Comparison of ENCODE assay signal across 18 mouse cellular contexts in the genomic region with DNA sequence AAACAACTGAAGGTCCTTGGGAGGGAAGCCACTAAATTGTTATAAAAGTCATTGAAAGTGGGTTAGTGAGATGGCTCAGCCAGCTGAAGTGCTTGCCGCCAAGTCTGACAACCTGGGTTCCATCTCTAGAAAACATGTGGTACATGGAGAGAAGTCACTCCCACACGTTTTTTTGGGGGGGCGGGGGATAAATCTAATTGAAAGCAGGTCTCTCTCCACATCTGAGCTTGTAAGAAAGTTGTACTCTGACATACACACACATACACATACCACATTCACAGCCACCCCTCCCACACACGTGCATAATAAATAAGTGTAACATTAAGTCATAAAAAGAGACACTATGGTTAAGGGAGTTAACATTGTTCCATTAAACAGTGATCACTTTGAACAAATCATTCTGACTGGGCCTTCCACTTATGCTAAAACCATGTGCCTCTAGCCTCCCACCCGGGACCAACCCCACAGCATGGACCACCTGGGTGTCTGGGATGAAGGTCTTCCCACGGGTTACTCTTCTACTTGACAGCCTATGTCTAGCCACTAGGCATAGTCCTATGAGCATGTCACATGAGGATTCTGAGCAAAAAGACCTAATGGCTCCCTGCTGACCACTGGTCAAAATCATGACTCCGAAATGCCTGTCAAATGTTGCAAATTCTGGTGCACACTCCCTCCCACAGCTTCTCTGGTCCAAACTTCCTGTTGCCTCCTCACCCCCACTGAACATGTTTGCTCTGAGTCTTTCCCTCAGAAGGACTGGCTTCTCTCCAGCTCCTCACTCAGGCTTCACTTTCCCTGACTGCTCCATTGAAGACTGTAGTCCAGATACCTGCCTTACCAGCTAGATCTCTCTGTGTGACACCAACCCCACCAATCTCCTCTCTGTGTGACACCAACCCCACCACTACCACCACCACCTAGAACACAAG.
DNase-seq lines count a peak whose midpoint lies in the region; ATAC-seq lines count a peak whose summit lies in the region.
"Had no signal": no experiment of that assay in that cellular context is flagged by ENCODE, and none has a peak within 500 bp of the region (broad histone marks: within the 10 kb centered on the region; RNA-seq: fewer than 3 reads in every experiment).

No protein-coding gene starts in this region.

- peaks cover 18% of the 10 kb centered on the region for H3K4me1 ChIP-seq in embryonic facial prominence, embryonic 13.5 days
- H3K4me1 ChIP-seq: liver, embryonic 12.5 days; midbrain, embryonic 10.5 days; neural tube, embryonic 12.5 days had no signal

- no peaks in the 10 kb centered on the region for H3K9me3 ChIP-seq in embryonic facial prominence, embryonic 13.5 days
- H3K9me3 ChIP-seq: hindbrain, embryonic 12.5 days; liver, embryonic 12.5 days; midbrain, embryonic 10.5 days; neural tube, embryonic 12.5 days had no signal

- no peak overlapping the region for H3K9ac ChIP-seq in embryonic facial prominence, embryonic 13.5 days
- H3K9ac ChIP-seq: hindbrain, embryonic 12.5 days; liver, embryonic 12.5 days; neural tube, embryonic 12.5 days had no signal

- H3K27me3 ChIP-seq in embryonic facial prominence, embryonic 13.5 days = no peaks in the 10 kb centered on the region
- H3K27me3 ChIP-seq: hindbrain, embryonic 12.5 days; liver, embryonic 12.5 days; neural tube, embryonic 12.5 days; Patski had no signal

- no peak overlapping the region for H3K4me3 ChIP-seq in embryonic facial prominence, embryonic 13.5 days
- H3K4me3 ChIP-seq: hindbrain, embryonic 12.5 days; liver, embryonic 12.5 days; midbrain, embryonic 10.5 days; neural tube, embryonic 12.5 days had no signal

- no peaks in the 10 kb centered on the region for H3K36me3 ChIP-seq in embryonic facial prominence, embryonic 13.5 days
- H3K36me3 ChIP-seq: hindbrain, embryonic 12.5 days; liver, embryonic 12.5 days; midbrain, embryonic 10.5 days; neural tube, embryonic 12.5 days had no signal

- WGBS in embryonic facial prominence, embryonic 13.5 days = 52% methylated on average over 7 of the region's 7 CpGs

- H3K27ac ChIP-seq in embryonic facial prominence, embryonic 13.5 days = no peak overlapping the region
- H3K27ac ChIP-seq: hindbrain, embryonic 12.5 days; liver, embryonic 12.5 days; midbrain, embryonic 10.5 days; neural tube, embryonic 12.5 days had no signal

- no peak overlapping the region for H3K4me2 ChIP-seq in embryonic facial prominence, embryonic 13.5 days
- H3K4me2 ChIP-seq: hindbrain, embryonic 12.5 days; liver, embryonic 12.5 days; neural tube, embryonic 12.5 days had no signal

- ATAC-seq in embryonic facial prominence, embryonic 13.5 days (ENCODE audit: insufficient number of reproducible peaks, insufficient read depth, low FRiP score, low TSS enrichment, low read depth) = 0 out of 2 replicates have a peak, but pooled peaks have one; percentile 35
- ATAC-seq: forebrain, embryonic 16.5 days; inflammation-experienced regulatory T-cells, adult 6 months; liver, embryonic 12.5 days; Patski had no signal

- intact Hi-C loops in gastrocnemius, postnatal 14 days (cut with DNase I; ENCODE audit: low total_unique reads) = no loop called here

- DNase-seq in heart, postnatal 4 days = peak; percentile 13
- no peak for DNase-seq in heart, adult 9 months (ENCODE audit: low spot score in 2 of 2)
- peak; percentile 26 to 31 for DNase-seq in kidney, adult 8-10 months
- peak; percentile 48 to 62 for DNase-seq in kidney, postnatal 25 days
- DNase-seq in left cerebral cortex, adult 9 months (ENCODE audit: low spot score in 2 of 2) = no peak
- no peak for DNase-seq in gastrocnemius, postnatal 14 days
- DNase-seq in embryo, embryonic 10 days (ENCODE audit: low spot score) = no peak
- DNase-seq: cerebellum, adult 9-10 months; lung, postnatal 4 days; thymus, postnatal 14 days had no signal

Comparison
In these comparisons a context has a peak if more than half of its experiments do, and no peak if none do; other contexts are left out.
1. DNase-seq: peak in heart, postnatal 4 days (single experiment), kidney, adult 8-10 months (2 of 2) and kidney, postnatal 25 days (2 of 2); none in heart, adult 9 months (0 of 2), left cerebral cortex, adult 9 months (0 of 2), gastrocnemius, postnatal 14 days (single experiment) and embryo, embryonic 10 days (single experiment).